Mouse (Mus musculus) gonadal fat pad, adult 2 months (tissue): ENCODE results near the gene Ctrb1. TPM values are rescaled to one million over a fixed set of nuclear protein-coding genes. Genes with fewer than 3 reads are reported as not detected.

Source experiments
- polyA plus RNA-seq: library from polyadenylated mRNA; depleted of rRNA; stranded (reverse); fragments of >200 nt; gene quantifications from 2 replicates; pipeline ENCODE4 v1.2.3, GENCODE M21; 2012; rRNA removed

Gene Ctrb1
- polyA plus RNA-seq, 1 experiment: 35.9 TPM

Other genes with a start within 250 kb of the Ctrb1 start
- gene Wdr59, start 168.9 kb downstream of the Ctrb1 start, polyA plus RNA-seq: 13.0 and 14.0 TPM in 2 replicates
- gene Znrf1, start 154.9 kb downstream of the Ctrb1 start, polyA plus RNA-seq: 52.4 and 57.0 TPM in 2 replicates
- 371 and 461 TPM in 2 replicates for gene Ldhd, start 60.6 kb downstream of the Ctrb1 start, polyA plus RNA-seq
- gene Zfp1, start 47.6 kb downstream of the Ctrb1 start, polyA plus RNA-seq: 12.1 and 12.7 TPM in 2 replicates
- 54.5 and 58.1 TPM in 2 replicates for gene Bcar1, start 52.8 kb upstream of the Ctrb1 start, polyA plus RNA-seq
- 6.5 and 9.7 TPM in 2 replicates for gene Cfdp1, start 163.3 kb upstream of the Ctrb1 start, polyA plus RNA-seq
- 5.2 and 5.8 TPM in 2 replicates for gene Tmem170, start 185.7 kb upstream of the Ctrb1 start, polyA plus RNA-seq
- not detected in 2 replicates for gene Chst5, start 219.4 kb upstream of the Ctrb1 start, polyA plus RNA-seq
- gene Tmem231, start 242.9 kb upstream of the Ctrb1 start, polyA plus RNA-seq: 10.0 and 13.9 TPM in 2 replicates
- 60.3 and 71.0 TPM in 2 replicates for gene Gabarapl2, start 249.7 kb upstream of the Ctrb1 start, polyA plus RNA-seq